Mouse (Mus musculus): ENCODE measurements around the gene Cnbp. TPM values are rescaled to one million over a fixed set of nuclear protein-coding genes. Genes with fewer than 3 reads are reported as not detected.

Cnbp gene
- polyA plus RNA-seq, 1 experiment from 2014 or later = 999 TPM

GRCm38 (mm10) chr6:87849780-87850154 lies 1.1 kb downstream of the Cnbp start:
- H3K4me2 ChIP-seq (replicated peaks) = peak overlapping the region; percentile 83

GRCm38 (mm10) chr6:87846813-87847212 lies 4.1 kb downstream of the Cnbp start:
- Histone ChIP-seq H3K9ac (no peak overlapping the region), H3K4me2 (replicated peaks) (no peak overlapping the region), H3K4me3 (replicated peaks) (no peak overlapping the region), H3K36me3 (peaks cover 36% of the 10 kb centered on the region), H3K27ac (replicated peaks) (no peak overlapping the region), H3K9me3 (replicated peaks) (no peaks in the 10 kb centered on the region), H3K4me1 (peaks cover 26% of the 10 kb centered on the region), H3K27me3 (no peaks in the 10 kb centered on the region)
- 51% methylated on average over 1 of the region's 1 CpGs for WGBS
- ATAC-seq (ENCODE audit: insufficient number of reproducible peaks, low FRiP score, low TSS enrichment, low read depth) = no peak

More at GRCm38 (mm10) chr6:87849780-87850154, 1.1 kb downstream of the Cnbp start:
- H3K36me3 ChIP-seq = peaks cover 10% of the 10 kb centered on the region
- H3K9me3 ChIP-seq (replicated peaks) = no peaks in the 10 kb centered on the region
- no peak for ATAC-seq (ENCODE audit: insufficient number of reproducible peaks, low FRiP score, low TSS enrichment, low read depth)
- 0% methylated on average over 8 of the region's 8 CpGs for WGBS
- peak overlapping the region; percentile 96; the same call in 1 of the 2 replicates for H3K27ac ChIP-seq (replicated peaks)
- peak overlapping the region; percentile 96 for H3K9ac ChIP-seq
- peak overlapping the region; percentile 84 for H3K4me3 ChIP-seq (replicated peaks)
- peaks cover 26% of the 10 kb centered on the region for H3K4me1 ChIP-seq
- no peaks in the 10 kb centered on the region for H3K27me3 ChIP-seq

GRCm38 (mm10) chr6:87845031-87845695 lies 5.7 kb downstream of the Cnbp start:
- Histone ChIP-seq H3K27ac (replicated peaks) (no peak overlapping the region), H3K9ac (no peak overlapping the region), H3K36me3 (peaks cover 39% of the 10 kb centered on the region), H3K4me2 (replicated peaks) (no peak overlapping the region), H3K27me3 (no peaks in the 10 kb centered on the region), H3K4me1 (peaks cover 26% of the 10 kb centered on the region), H3K9me3 (replicated peaks) (no peaks in the 10 kb centered on the region), H3K4me3 (replicated peaks) (no peak overlapping the region)
- no peak for ATAC-seq (ENCODE audit: insufficient number of reproducible peaks, low FRiP score, low TSS enrichment, low read depth)
- WGBS = 86% methylated on average over 13 of the region's 13 CpGs

GRCm38 (mm10) chr6:87842254-87842653 lies 8.7 kb downstream of the Cnbp start:
- no peak overlapping the region for H3K4me2 ChIP-seq (replicated peaks)
- ATAC-seq (ENCODE audit: insufficient number of reproducible peaks, low FRiP score, low TSS enrichment, low read depth) = no peak
- H3K36me3 ChIP-seq = peaks cover 39% of the 10 kb centered on the region
- H3K4me3 ChIP-seq (replicated peaks) = no peak overlapping the region
- H3K9ac ChIP-seq = no peak overlapping the region
- WGBS = 5% methylated on average over 1 of the region's 1 CpGs
- H3K4me1 ChIP-seq = peaks cover 22% of the 10 kb centered on the region; the same call in 1 of the 2 replicates
- H3K27ac ChIP-seq (replicated peaks) = no peak overlapping the region
- no peaks in the 10 kb centered on the region for H3K9me3 ChIP-seq (replicated peaks)
- no peaks in the 10 kb centered on the region for H3K27me3 ChIP-seq

- H3K36me3 ChIP-seq = peaks cover 39% of the 10 kb centered on the region
- H3K9me3 ChIP-seq (replicated peaks) = no peaks in the 10 kb centered on the region
- ATAC-seq (ENCODE audit: insufficient number of reproducible peaks, low FRiP score, low TSS enrichment, low read depth) = no peak
- no peak overlapping the region for H3K4me2 ChIP-seq (replicated peaks)
- no peak overlapping the region for H3K27ac ChIP-seq (replicated peaks)
- peaks cover 20% of the 10 kb centered on the region; the same call in 1 of the 2 replicates for H3K4me1 ChIP-seq
- no peak overlapping the region for H3K4me3 ChIP-seq (replicated peaks)
- WGBS = 75% methylated on average over 8 of the region's 8 CpGs
- H3K27me3 ChIP-seq = no peaks in the 10 kb centered on the region
- H3K9ac ChIP-seq = no peak overlapping the region
Observed at GRCm38 (mm10) chr6:87841635-87842034, 9.3 kb downstream of the Cnbp start.

- Histone ChIP-seq H3K4me1 (peaks cover 16% of the 10 kb centered on the region; the same call in 1 of the 2 replicates), H3K4me2 (replicated peaks) (0 out of 2 replicates have a peak overlapping the region, but pooled peaks have one; percentile 77), H3K27me3 (no peaks in the 10 kb centered on the region), H3K9me3 (replicated peaks) (no peaks in the 10 kb centered on the region), H3K4me3 (replicated peaks) (no peak overlapping the region), H3K9ac (no peak overlapping the region), H3K27ac (replicated peaks) (no peak overlapping the region), H3K36me3 (peaks cover 38% of the 10 kb centered on the region)
- WGBS = 54% methylated on average over 11 of the region's 11 CpGs
- ATAC-seq (ENCODE audit: insufficient number of reproducible peaks, low FRiP score, low TSS enrichment, low read depth) = no peak
Observed at GRCm38 (mm10) chr6:87839797-87840341, 11.0 kb downstream of the Cnbp start.

- H3K36me3 ChIP-seq = peaks cover 35% of the 10 kb centered on the region
Observed at GRCm38 (mm10) chr6:87838551-87839197, 12.2 kb downstream of the Cnbp start, which contains the start of gene Isy1. Gene Isy1, minus strand, starts transcription at chr6:87838798.

GRCm38 (mm10) chr6:87835695-87836094 lies 15.2 kb downstream of the Cnbp start, which contains the start of gene Gm45140:
Gene Gm45140, minus strand, starts transcription at chr6:87835795.
- Histone ChIP-seq H3K4me2 (replicated peaks) (no peak within 1 kb of the TSS), H3K27ac (replicated peaks) (no peak within 1 kb of the TSS), H3K4me3 (replicated peaks) (no peak within 1 kb of the TSS), H3K4me1 (peaks cover 16% of the 10 kb centered on the region; the same call in 1 of the 2 replicates), H3K27me3 (no peaks in the 10 kb centered on the region), H3K36me3 (peaks cover 33% of the 10 kb centered on the region), H3K9me3 (replicated peaks) (no peaks in the 10 kb centered on the region), H3K9ac (peak within 1 kb of the TSS; percentile 9; the same call in 1 of the 2 replicates)
- 88% methylated on average over 7 of the region's 7 CpGs for WGBS
- no peak for ATAC-seq (ENCODE audit: insufficient number of reproducible peaks, low FRiP score, low TSS enrichment, low read depth)

More at GRCm38 (mm10) chr6:87838551-87839197, 12.2 kb downstream of the Cnbp start, which contains the start of gene Isy1:
- peak within 1 kb of the TSS; percentile 79 for H3K9ac ChIP-seq
- ATAC-seq (ENCODE audit: insufficient number of reproducible peaks, low FRiP score, low TSS enrichment, low read depth) = peak; percentile 96
- peak within 1 kb of the TSS; percentile 63 for H3K4me3 ChIP-seq (replicated peaks)
- no peaks in the 10 kb centered on the region for H3K27me3 ChIP-seq
- H3K27ac ChIP-seq (replicated peaks) = peak within 1 kb of the TSS; percentile 97
- peaks cover 16% of the 10 kb centered on the region; the same call in 1 of the 2 replicates for H3K4me1 ChIP-seq
- H3K9me3 ChIP-seq (replicated peaks) = no peaks in the 10 kb centered on the region
- peak within 1 kb of the TSS; percentile 77 for H3K4me2 ChIP-seq (replicated peaks)
- under 1% methylated on average over 46 of the region's 46 CpGs for WGBS

GRCm38 (mm10) chr6:87820366-87820765 lies 30.5 kb downstream of the Cnbp start:
- Histone ChIP-seq H3K4me3 (replicated peaks) (no peak overlapping the region), H3K27me3 (no peaks in the 10 kb centered on the region), H3K27ac (replicated peaks) (no peak overlapping the region), H3K36me3 (peaks cover 96% of the 10 kb centered on the region), H3K9ac (no peak overlapping the region), H3K9me3 (replicated peaks) (no peaks in the 10 kb centered on the region), H3K4me2 (replicated peaks) (no peak overlapping the region), H3K4me1 (no peaks in the 10 kb centered on the region)
- WGBS = 96% methylated on average over 2 of the region's 2 CpGs
- no peak for ATAC-seq (ENCODE audit: insufficient number of reproducible peaks, low FRiP score, low TSS enrichment, low read depth)

- Histone ChIP-seq H3K27me3 (no peaks in the 10 kb centered on the region), H3K4me2 (replicated peaks) (no peak overlapping the region), H3K4me3 (replicated peaks) (no peak overlapping the region), H3K9ac (no peak overlapping the region), H3K9me3 (replicated peaks) (no peaks in the 10 kb centered on the region), H3K27ac (replicated peaks) (no peak overlapping the region), H3K4me1 (peaks cover 20% of the 10 kb centered on the region), H3K36me3 (peaks cover 55% of the 10 kb centered on the region)
- ATAC-seq (ENCODE audit: insufficient number of reproducible peaks, low FRiP score, low TSS enrichment, low read depth) = no peak
- WGBS = 90% methylated on average over 5 of the region's 5 CpGs
Observed at GRCm38 (mm10) chr6:87814486-87814885, 36.4 kb downstream of the Cnbp start.

GRCm38 (mm10) chr6:87812656-87813055 lies 38.2 kb downstream of the Cnbp start:
- no peaks in the 10 kb centered on the region for H3K27me3 ChIP-seq
- peak overlapping the region; percentile 81 for H3K27ac ChIP-seq (replicated peaks)
- no peak overlapping the region for H3K4me2 ChIP-seq (replicated peaks)
- H3K4me3 ChIP-seq (replicated peaks) = no peak overlapping the region
- H3K4me1 ChIP-seq = peaks cover 23% of the 10 kb centered on the region
- no peak overlapping the region for H3K9ac ChIP-seq
- 52% methylated on average over 1 of the region's 1 CpGs for WGBS
- no peak for ATAC-seq (ENCODE audit: insufficient number of reproducible peaks, low FRiP score, low TSS enrichment, low read depth)
- H3K36me3 ChIP-seq = peaks cover 37% of the 10 kb centered on the region
- H3K9me3 ChIP-seq (replicated peaks) = no peaks in the 10 kb centered on the region
